Mouse (Mus musculus): ENCODE data around the gene Cnppd1. TPM values are rescaled to one million over a fixed set of nuclear protein-coding genes. Genes with fewer than 3 reads are reported as not detected.

The Cnppd1 gene
- polyA plus RNA-seq, 2 experiments = 37.8 to 48.1 TPM

DNA sequence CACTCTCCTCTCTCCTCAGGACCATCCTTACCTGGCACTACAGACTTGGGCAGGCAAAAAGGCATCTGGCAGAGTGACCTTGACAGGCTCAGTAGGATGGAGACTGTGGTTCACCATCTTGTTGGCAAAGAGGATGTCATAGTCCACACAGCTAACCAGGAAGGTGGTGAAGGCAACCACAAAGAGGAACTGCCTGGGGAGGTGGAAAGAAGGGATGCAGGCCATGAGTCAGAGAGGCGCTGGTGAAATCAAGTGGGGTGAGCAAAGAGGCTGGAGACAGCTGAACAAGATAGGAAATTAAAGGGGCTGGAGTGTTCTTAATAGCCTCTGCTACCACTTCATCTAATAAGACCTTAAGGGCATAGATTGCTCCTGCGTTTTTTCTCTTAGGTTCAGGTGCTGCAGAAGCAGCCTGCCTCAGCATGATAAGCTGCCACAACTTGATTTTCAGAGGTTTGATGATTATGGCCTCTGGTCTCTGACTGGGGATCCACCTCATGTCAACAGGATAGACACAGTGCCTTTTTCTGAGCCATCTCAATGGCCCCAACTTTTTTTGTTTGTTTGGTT, 45.5 kb upstream of the Cnppd1 start:
- Histone ChIP-seq H3K4me3 (replicated peaks; ENCODE audit: low read length) (no peak overlapping the region), H3K27me3 (ENCODE audit: control insufficient read depth, insufficient read depth, low read length) (no peaks in the 10 kb centered on the region), H3K9me3 (ENCODE audit: control insufficient read depth, low read length) (no peaks in the 10 kb centered on the region), H3K36me3 (ENCODE audit: control insufficient read depth, insufficient read depth, low read length) (peaks cover 52% of the 10 kb centered on the region), H3K9ac (ENCODE audit: low read depth, low read length, severe bottlenecking) (no peak overlapping the region), H3K4me1 (ENCODE audit: control insufficient read depth, insufficient read depth, low read length) (peaks cover 11% of the 10 kb centered on the region), H3K27ac (replicated peaks; ENCODE audit: low read depth, low read length) (no peak overlapping the region), H3K4me2 (replicated peaks; ENCODE audit: low read depth, low read length, severe bottlenecking) (no peak overlapping the region)
- DNase-seq (ENCODE audit: low spot score) = no peak
- WGBS = 86% methylated on average over 2 of the region's 2 CpGs
- TF ChIP-seq POLR2A (IDR thresholded peaks at IDR 0.05; ENCODE audit: borderline replicate concordance, extremely low read depth, insufficient read depth, insufficient read length) = no peak
- ATAC-seq (ENCODE audit: low FRiP score, low read depth) = no peak

DNA sequence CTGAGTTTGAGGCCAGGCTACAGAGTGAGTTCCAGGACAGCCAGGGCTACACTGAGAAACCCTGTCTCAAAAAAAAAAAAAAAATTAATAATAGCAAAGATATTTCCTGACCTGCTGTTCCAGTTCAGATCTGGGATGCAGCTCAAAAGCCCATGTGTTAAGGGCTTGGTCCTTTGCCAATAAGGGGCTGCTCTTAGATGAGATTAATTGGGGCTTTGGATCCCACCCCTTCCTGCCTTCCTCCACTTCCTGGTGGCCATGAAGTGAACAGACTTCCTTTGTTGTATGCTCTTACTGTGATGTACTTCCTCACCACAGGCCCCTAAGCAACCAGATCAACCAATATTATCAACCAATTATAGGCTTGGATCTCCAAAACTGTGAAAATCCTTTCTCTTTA, 44.6 kb upstream of the Cnppd1 start:
- H3K4me3 ChIP-seq (replicated peaks; ENCODE audit: low read length) = no peak overlapping the region

DNA sequence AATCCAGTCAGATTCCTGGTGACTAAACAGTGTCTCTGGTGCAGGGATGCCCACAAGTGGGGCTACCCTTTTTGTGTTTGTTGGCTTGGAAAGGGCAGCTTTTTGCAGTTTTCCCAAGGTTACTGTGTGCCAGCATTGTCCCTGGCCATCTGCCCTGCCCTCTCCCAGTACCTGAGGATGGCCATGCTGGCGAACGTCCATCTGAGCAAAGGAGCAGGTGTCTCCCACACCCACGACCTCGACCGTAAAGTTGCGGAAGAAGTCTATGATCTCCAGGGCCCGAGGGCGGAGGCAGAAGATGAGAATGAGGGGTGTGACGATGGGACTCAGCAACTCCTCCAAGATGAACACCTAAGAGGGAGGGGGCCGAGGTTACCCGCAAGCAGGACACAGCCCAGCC, 43.0 kb upstream of the Cnppd1 start:
- Histone ChIP-seq H3K9ac (ENCODE audit: low read depth, low read length, severe bottlenecking) (no peak overlapping the region), H3K4me2 (replicated peaks; ENCODE audit: low read depth, low read length, severe bottlenecking) (no peak overlapping the region), H3K4me1 (ENCODE audit: control insufficient read depth, insufficient read depth, low read length) (peaks cover 1% of the 10 kb centered on the region; the same call in 1 of the 2 replicates), H3K27me3 (ENCODE audit: control insufficient read depth, insufficient read depth, low read length) (no peaks in the 10 kb centered on the region), H3K4me3 (replicated peaks; ENCODE audit: low read length) (no peak overlapping the region), H3K27ac (replicated peaks; ENCODE audit: low read depth, low read length) (no peak overlapping the region), H3K9me3 (ENCODE audit: control insufficient read depth, low read length) (no peaks in the 10 kb centered on the region), H3K36me3 (ENCODE audit: control insufficient read depth, insufficient read depth, low read length) (peaks cover 66% of the 10 kb centered on the region)
- WGBS = 87% methylated on average over 11 of the region's 11 CpGs
- ATAC-seq (ENCODE audit: low FRiP score, low read depth) (no peak), DNase-seq (ENCODE audit: low spot score) (no peak)
- TF ChIP-seq POLR2A (IDR thresholded peaks at IDR 0.05; ENCODE audit: borderline replicate concordance, extremely low read depth, insufficient read depth, insufficient read length) = no peak

More for the DNA sequence above, 44.6 kb upstream of the Cnppd1 start:
- no peak overlapping the region for H3K4me2 ChIP-seq (replicated peaks; ENCODE audit: low read depth, low read length, severe bottlenecking)
- H3K4me1 ChIP-seq (ENCODE audit: control insufficient read depth, insufficient read depth, low read length) = peaks cover 10% of the 10 kb centered on the region
- DNase-seq (ENCODE audit: low spot score) (no peak), ATAC-seq (ENCODE audit: low FRiP score, low read depth) (no peak)
- no peaks in the 10 kb centered on the region for H3K9me3 ChIP-seq (ENCODE audit: control insufficient read depth, low read length)
- H3K27me3 ChIP-seq (ENCODE audit: control insufficient read depth, insufficient read depth, low read length) = no peaks in the 10 kb centered on the region
- H3K27ac ChIP-seq (replicated peaks; ENCODE audit: low read depth, low read length) = no peak overlapping the region
- H3K36me3 ChIP-seq (ENCODE audit: control insufficient read depth, insufficient read depth, low read length) = peaks cover 61% of the 10 kb centered on the region
- TF ChIP-seq POLR2A (IDR thresholded peaks at IDR 0.05; ENCODE audit: borderline replicate concordance, extremely low read depth, insufficient read depth, insufficient read length) = no peak
- H3K9ac ChIP-seq (ENCODE audit: low read depth, low read length, severe bottlenecking) = no peak overlapping the region

DNA sequence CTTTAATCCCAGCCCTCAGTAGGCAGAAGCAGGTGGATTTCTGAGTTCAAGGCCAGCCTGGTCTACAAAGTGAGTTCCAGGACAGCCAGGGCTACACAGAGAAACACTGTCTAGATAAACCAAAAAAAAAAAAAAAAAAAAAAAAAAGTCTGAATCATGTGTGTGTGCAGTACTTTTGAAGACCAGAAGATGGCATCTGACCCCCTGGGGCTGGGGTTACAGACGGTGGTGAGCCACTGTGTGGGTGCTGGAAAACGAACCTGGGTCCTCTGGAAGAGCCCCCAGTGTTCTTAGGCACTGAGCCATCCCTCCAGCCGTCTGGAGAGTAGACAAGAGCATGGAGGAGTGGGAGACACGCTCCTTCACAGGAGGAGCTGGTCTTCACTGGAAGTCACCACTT, 39.6 kb upstream of the Cnppd1 start:
- no peak overlapping the region for H3K4me2 ChIP-seq (replicated peaks; ENCODE audit: low read depth, low read length, severe bottlenecking)
- H3K4me1 ChIP-seq (ENCODE audit: control insufficient read depth, insufficient read depth, low read length) = peaks cover 7% of the 10 kb centered on the region
- H3K36me3 ChIP-seq (ENCODE audit: control insufficient read depth, insufficient read depth, low read length) = peaks cover 66% of the 10 kb centered on the region
- H3K4me3 ChIP-seq (replicated peaks; ENCODE audit: low read length) = no peak overlapping the region
- TF ChIP-seq POLR2A (IDR thresholded peaks at IDR 0.05; ENCODE audit: borderline replicate concordance, extremely low read depth, insufficient read depth, insufficient read length) = no peak
- no peak overlapping the region for H3K27ac ChIP-seq (replicated peaks; ENCODE audit: low read depth, low read length)
- no peaks in the 10 kb centered on the region for H3K27me3 ChIP-seq (ENCODE audit: control insufficient read depth, insufficient read depth, low read length)
- ATAC-seq (ENCODE audit: low FRiP score, low read depth) (no peak), DNase-seq (ENCODE audit: low spot score) (no peak)
- WGBS = 81% methylated on average over 4 of the region's 4 CpGs
- H3K9me3 ChIP-seq (ENCODE audit: control insufficient read depth, low read length) = no peaks in the 10 kb centered on the region
- H3K9ac ChIP-seq (ENCODE audit: low read depth, low read length, severe bottlenecking) = no peak overlapping the region

DNA sequence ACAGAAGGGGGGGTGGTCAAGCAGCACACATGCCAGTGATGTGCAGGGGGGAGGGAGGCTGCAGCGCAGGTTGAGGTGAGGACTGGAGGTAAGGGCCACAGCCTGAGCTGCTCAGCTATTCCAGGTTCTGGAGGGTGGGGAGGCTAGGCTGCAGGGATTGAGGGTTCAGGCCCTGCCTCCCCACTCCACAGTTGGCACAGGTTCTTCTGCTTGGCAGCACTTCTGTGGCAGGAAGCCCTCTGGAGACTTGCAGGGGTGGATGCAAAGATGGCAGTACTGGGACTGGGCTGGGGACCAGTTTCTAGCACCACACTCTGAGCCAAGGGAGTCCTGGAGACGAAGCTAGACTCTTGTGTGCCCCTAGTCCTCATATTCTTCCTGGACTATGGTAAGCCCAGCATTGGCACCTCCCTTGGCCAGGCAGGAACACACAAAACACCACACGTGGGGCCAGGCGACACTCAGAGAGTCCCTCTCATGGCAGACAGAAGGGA, 38.9 kb upstream of the Cnppd1 start:
- H3K4me2 ChIP-seq (replicated peaks; ENCODE audit: low read depth, low read length, severe bottlenecking) = no peak overlapping the region
- no peak overlapping the region for H3K9ac ChIP-seq (ENCODE audit: low read depth, low read length, severe bottlenecking)
- peaks cover 65% of the 10 kb centered on the region for H3K36me3 ChIP-seq (ENCODE audit: control insufficient read depth, insufficient read depth, low read length)
- DNase-seq (ENCODE audit: low spot score) (no peak), ATAC-seq (ENCODE audit: low FRiP score, low read depth) (no peak)
- 85% methylated on average over 4 of the region's 4 CpGs for WGBS
- H3K27me3 ChIP-seq (ENCODE audit: control insufficient read depth, insufficient read depth, low read length) = no peaks in the 10 kb centered on the region
- H3K4me3 ChIP-seq (replicated peaks; ENCODE audit: low read length) = no peak overlapping the region
- TF ChIP-seq POLR2A (IDR thresholded peaks at IDR 0.05; ENCODE audit: borderline replicate concordance, extremely low read depth, insufficient read depth, insufficient read length) = no peak
- H3K9me3 ChIP-seq (ENCODE audit: control insufficient read depth, low read length) = no peaks in the 10 kb centered on the region
- peaks cover 7% of the 10 kb centered on the region for H3K4me1 ChIP-seq (ENCODE audit: control insufficient read depth, insufficient read depth, low read length)
- H3K27ac ChIP-seq (replicated peaks; ENCODE audit: low read depth, low read length) = no peak overlapping the region

All from limb, embryonic 14.5 days (tissue).